Mouse (Mus musculus): Measurements from ENCODE around the gene Mymx. TPM values are rescaled to one million over a fixed set of nuclear protein-coding genes. Genes with fewer than 3 reads are reported as not detected.

The Mymx gene
- total RNA-seq, 2 experiments from 2014 or later: not detected

DNA sequence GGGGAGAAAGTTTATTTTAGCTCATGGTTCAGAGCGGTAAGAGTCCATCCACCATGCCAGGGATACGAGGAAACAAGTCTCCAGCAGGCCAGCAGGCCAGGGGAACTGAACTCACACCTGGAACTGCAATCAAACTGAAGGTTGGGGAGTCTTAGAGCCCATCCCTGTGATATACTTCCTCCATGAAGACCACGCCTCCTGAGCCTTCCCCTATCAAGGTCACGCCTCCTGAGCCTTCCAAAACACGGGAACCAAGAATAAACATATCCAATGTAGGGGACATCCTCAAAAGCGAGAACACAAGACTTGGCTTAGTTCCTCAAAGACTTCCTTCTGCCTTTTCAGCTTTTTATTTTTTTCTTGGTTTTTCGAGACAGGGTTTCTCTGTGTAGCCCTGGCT is 11.0 kb upstream of the Mymx start:
- ATAC-seq (replicated peaks; ENCODE audit: low FRiP score, low TSS enrichment, poor library complexity, severe bottlenecking): no peak

DNA sequence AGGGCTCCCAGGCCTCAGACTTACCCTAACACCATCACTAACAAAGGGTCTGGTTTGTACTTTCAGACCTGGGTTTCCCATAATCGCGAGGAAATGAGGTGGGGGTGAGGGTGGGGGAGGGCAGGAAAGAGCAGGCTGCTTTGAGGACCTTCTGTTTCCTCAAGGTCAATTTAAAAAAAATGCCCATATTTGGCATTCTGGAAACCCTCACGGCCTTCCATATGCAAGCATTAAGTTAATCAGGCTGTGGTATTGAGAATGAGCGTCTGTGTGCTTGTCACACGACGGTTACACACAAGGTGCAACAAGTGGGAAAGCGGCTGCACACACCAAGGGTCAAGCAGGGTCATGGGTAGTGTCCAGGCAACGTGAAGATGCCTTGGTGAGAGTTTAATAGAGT is 10.1 kb upstream of the Mymx start:
- ATAC-seq (replicated peaks; ENCODE audit: low FRiP score, low TSS enrichment, poor library complexity, severe bottlenecking): no peak

DNA sequence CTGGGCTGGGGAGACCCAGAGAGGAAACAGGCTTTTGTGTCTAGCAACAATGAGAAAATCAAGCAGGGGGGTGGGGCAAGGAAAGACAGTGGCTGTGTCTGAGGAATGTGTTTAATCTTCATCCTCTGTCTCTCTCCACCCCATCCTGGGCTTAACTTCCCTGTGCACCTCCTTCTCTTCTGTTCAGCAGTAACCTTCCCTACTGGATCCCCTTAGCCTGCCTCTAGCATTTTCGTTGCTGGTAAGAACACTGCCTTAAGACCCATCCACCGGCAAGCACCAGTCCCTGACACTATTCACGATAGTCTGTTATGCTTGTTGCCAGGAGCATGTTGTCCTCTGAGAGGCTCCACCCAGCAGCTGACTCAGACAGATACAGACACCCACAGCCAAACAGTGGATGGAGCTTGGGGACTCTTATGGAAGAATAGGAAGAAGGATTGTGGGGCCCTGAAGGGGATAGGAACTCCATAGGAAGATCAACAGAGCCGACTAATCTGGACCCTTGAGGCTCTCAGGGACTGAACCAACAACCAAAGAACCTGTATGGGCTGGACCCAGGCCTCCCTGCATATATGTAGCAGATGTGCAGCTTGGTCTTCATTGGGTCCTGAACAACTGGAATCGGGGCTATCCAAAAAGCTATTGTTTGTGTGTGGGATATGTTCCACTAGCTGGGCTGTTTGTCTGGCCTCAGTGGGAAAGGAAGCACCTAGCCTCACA is 8.4 kb upstream of the Mymx start:
- no peak; the same call in 1 of the 2 replicates for ATAC-seq (replicated peaks; ENCODE audit: low FRiP score, low TSS enrichment, poor library complexity, severe bottlenecking)

DNA sequence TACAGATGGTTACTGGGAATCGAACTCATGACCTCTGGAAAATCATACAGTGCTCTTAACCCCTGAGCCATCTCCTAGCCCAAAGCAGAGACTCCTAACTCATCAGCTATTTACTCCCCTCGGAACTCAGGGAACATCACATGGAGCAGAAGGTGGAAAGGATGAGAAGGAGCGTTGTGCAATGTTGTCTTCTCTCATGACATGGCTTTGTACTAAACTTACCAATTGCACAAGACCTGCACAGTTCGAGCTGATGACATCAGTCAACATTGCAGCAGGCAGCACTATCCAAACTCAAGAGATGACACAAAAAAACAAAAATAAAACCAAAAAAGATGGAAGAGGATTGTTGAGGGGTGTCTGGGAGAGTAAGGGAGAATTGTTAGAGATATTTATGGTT is 6.5 kb upstream of the Mymx start:
- no peak for ATAC-seq (replicated peaks; ENCODE audit: low FRiP score, low TSS enrichment, poor library complexity, severe bottlenecking)

DNA sequence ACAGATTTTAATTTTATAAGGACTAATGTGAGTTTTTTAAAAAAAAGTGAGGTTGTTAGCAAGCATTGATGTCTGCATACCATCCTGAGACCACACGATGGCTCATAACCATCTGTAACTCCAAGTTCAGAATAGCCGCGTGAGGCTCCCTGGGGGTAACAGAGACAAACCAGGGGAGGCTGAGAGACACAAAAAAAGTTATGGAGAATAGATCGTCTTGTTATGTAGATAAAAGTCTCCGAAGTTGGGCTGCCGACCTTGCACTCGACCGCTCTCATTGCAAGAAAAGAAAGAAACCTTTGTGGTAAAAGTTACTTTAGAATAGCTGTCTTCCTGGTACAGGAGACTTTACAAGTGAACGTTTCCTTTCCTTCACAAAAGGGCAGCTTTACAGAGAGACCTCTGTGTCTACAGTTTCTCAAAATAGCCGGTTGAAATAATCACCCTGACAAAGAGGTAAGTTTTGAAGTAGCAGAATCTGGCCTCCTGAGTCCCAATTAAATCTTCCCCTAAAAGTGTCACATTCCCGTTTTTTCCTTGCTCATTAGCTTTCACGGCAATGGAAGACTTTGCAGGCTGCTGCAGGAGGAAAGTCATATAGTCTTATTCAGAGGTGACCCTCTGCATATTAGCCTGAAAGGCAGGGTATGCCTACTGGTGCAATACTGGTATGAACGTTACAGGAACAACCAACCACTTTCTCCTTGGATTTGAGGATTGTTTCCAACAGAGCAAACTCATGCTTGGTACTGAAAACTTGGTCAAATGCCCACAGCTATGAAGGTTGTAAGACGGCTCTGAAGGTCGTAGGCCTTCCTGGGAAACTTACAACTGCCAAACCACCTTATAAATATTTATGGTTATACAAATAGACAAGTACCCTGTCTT is 5.3 kb upstream of the Mymx start:
- ATAC-seq (replicated peaks; ENCODE audit: low FRiP score, low TSS enrichment, poor library complexity, severe bottlenecking): no peak

DNA sequence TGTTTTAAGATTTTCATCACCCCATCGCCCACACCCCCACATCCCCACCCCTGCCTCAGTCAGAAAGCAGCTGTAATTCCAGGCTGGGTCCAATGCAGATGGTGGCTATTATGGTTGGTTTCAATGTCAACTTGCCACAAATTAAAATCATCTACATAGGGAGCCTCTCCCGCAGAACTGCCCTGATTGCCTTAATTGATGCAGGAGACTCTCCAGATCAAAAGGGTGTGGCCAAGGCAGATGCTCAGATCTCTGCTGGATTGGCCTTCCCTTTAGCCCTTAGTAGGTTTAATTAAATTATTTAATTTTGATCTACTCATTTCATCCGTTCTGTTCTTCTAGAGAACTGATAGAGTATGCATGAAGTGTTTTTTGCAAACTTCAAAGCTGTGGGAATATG is 1.1 kb upstream of the Mymx start:
- no peak for ATAC-seq (replicated peaks; ENCODE audit: low FRiP score, low TSS enrichment, poor library complexity, severe bottlenecking)

DNA sequence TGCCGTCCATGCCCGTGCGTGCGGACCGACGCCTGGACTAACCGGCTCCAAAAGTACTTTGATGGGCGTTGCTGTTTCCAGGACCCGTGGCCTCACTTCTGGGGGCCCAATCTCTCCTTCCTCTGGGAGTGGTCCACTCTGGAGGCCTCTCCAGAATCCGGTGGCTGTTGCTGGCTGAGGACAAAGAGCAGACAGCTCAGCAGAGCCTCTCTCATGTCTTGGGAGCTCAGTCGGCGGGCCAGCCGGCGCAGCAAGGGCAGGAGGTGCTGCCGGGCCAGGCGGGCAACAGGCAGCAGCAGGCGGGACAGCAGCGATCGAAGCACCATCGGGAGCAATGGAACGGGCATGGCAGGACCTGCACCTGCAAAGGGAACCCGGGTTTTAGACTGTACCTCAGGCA is 577 bp downstream of the Mymx start:
- ATAC-seq (replicated peaks; ENCODE audit: low FRiP score, low TSS enrichment, poor library complexity, severe bottlenecking): no peak

DNA sequence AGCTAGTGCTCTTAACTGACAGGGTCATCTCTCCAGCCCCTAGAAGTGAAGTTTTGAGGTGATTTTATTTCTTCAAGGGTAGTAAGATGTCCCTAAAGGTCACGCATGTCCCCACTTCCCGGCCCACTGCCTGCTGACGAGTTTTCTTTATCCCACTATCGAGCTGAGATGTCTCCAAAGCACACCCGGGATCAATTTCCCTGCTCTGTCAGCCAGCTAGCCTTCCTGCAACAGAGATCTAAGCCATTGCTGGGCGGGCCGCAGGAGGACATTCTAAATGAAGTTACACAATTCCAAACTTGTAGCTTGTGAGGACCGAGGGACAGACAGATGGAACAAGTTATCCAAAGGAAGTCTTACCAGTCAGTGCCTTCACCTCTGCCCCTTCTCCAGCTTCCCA is 1.6 kb downstream of the Mymx start:
- no peak for ATAC-seq (replicated peaks; ENCODE audit: low FRiP score, low TSS enrichment, poor library complexity, severe bottlenecking)

DNA sequence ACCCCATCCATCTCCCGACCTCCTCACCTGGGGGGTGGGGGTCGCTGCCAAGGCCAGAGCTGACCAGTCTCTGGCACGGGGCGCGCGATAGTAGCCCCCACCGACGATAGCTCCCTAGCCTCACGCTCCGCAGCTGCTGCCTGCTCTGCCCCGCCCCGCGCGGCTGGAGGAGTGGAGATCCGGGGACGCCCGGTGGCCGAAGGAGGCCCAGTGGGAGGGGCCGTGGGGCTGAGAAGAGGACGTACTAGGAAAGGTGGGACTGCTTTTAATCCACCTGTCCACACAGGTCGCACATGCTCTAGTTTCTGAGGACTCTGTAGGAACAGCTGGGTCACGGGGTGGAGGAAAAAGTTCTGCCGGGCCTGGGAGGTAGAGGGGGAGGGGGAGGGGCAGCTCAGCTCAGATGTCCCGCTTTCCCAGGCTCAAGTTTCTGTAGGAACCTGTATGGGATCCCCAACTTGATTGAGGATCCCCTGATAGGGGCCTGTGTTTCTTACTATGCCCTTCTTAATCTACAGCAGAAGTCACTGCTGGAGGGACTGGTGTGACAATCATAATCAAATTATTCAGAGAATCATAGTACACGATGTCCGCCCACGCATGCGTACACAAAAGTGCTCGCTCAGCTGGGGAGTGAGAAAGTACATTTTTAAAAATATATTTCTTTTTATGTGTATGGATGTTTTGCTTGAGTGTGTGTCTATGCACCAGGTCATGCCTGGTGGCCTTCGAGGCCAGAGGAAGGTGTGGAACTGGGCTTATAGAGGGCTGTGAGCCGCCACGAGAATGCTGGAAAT is 2.3 kb downstream of the Mymx start, which contains the start of gene Slc29a1:
Gene Slc29a1, minus strand, starts transcription at position 161 of the 797 bp plus-strand sequence.
- ATAC-seq (replicated peaks; ENCODE audit: low FRiP score, low TSS enrichment, poor library complexity, severe bottlenecking): no peak

DNA sequence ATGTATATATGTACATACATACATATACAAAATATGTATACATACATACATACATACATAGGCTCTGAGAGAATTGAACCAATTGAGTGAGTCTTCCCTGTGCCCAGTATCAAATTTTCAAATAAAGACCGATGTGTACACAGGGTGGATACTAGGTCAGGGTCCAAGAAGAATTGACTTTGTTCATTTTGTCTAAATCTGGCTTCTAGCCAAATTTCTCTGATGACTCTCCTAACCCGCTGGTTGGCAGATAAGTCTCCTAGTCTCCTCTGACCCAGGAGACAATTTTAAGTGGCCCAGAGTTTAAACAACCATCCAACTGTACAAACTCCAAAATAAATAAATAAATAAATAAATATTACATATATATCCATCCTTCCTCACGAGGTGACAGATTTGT is 3.0 kb downstream of the Mymx start:
- no peak for ATAC-seq (replicated peaks; ENCODE audit: low FRiP score, low TSS enrichment, poor library complexity, severe bottlenecking)

DNA sequence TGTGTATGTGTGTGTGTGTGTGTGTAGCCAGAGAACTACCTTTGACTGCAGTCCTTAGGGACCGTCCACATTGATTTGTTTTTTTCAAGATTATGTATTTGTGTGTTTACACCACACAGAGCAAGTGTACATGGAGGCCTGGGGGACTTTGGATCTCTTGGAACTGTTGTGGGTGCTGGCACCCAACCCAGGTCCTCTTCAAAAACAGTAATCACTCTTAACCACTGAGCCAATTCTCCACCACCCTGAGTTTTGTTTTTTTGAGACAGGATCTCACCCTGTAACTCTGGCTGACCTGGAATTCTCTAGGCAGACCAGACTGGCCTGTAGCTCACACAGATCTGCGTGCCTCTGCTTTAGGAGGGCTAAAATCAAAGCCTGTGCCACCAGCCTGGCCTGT is 3.5 kb downstream of the Mymx start:
- no peak for ATAC-seq (replicated peaks; ENCODE audit: low FRiP score, low TSS enrichment, poor library complexity, severe bottlenecking)

DNA sequence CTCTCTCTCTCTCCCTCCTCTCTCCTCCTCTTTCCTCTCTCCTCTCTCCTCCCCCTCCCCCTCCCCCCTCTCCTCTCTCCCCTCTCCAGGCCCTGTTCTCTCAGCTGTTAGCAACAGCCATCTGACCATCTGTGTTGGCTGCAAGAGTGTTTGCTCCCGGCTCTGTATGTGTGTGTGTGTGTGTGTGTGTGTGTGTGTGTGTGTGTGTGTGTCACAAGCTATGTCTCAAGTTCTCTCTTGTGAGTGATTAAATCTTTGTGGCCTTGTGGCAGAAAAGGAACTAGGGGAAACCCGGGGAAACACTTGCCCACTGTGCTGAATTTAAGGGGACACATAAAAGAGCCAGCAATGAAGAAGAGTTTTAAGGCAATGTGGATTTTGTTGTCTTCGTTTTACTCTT is 4.1 kb downstream of the Mymx start:
- no peak for ATAC-seq (replicated peaks; ENCODE audit: low FRiP score, low TSS enrichment, poor library complexity, severe bottlenecking)

DNA sequence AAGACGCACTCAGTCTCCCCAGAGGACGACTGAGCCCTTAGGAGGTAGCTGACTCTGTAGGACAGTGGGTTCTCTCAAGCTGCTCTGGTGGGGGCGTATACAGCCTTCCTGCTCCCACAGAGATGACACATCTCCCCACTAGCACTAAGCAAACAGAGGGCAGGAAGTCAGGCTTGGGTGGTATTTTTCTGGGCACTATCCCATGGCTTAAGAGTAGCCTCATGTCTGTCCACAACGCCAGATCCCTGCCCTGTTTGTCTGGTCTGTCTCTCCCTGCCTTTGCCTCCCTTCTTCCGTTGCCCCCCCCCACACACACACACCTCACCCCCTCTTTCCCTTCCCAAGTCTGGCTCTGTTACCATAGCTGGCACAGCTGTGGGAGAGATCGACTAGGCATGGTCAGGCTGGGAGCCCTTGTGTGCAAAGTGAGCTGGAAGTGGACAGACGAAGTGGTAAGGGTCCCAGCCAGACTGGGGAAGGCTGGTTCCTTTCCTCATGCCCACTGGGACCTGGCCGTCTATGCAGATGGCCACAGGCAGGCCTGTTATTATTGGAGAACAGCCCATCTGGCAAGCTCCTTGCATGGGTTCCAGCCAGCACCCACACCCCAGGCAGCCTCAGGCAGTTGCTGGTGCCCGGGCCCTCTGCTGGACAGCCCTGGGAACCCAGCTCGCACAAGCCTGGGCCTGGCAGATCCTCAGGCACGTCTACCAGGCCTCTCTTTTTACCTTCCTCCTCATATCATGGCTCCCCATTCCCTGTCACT is 5.1 kb downstream of the Mymx start:
- ATAC-seq (replicated peaks; ENCODE audit: low FRiP score, low TSS enrichment, poor library complexity, severe bottlenecking): peak; percentile 69

DNA sequence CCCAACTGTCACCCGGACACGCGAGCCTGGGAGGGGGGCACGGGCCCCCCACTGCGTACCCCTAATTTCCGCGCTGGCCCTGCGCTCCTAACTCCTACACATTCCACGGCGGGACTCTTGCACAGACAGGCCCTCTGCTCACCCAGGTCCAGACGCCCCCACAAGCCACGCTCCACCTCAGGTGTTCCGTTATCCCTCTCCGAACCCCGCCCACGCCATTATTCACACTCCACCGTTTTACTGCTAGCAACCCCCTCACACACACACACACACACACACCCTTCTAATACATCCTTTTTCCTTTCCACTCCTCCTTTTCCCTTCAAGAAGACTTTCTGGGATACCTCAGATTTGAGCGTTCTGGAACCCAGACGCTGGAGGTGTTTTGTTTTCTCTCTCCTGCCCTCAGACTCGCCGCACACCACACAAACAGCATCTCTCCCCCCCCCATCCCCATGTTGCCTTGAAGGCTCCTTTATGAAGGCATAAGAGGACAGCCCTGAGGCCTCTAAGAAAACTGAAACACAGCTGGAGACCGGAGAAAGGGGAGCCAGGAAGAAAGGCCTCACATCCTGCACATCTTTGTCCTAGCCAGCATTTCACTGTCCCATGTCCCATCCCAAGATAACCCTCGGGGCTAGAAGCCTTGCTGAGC is 6.0 kb downstream of the Mymx start:
- no peak for ATAC-seq (replicated peaks; ENCODE audit: low FRiP score, low TSS enrichment, poor library complexity, severe bottlenecking)

DNA sequence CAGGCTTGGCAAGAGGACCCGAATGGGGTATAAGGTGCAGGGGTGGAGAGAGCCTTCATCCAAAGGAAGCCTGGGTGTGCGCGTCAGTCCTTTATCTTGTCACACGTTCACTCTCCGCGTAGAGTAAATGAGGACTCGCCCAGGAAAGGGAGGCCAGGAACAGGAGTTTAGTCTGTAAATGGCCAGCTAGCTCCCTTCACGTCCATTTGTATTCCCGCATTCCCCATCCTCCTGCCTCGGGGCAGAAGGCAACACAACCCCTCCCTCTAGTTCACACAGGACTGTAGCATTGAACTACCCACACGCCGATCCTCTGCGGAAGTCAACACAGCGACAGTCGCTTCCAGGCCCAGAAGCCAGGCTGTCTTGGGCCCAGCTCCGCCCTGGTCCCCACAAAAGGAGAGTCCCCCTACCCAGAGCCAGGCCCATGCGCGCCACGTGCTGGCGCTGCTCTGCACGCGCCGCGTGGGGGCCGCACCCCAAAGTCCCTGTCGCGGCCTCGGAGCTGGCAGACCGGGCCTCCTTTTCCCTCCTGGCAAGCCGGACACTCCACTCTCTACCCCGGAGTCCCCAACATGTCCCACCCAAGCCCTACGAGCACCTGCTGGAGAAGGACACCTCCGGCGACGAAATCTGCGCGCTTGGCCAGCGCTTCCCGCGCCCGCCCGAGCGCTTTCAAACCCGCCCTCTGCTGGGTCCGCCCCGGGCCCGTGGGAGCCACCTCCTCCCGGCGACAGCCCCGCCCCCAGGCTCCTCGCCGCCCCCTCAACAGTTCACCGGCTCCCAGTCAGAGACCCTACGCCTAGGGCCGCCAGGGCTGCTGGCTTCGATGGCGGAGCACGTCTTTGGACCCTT is 6.8 kb downstream of the Mymx start:
- peak; percentile 27 for ATAC-seq (replicated peaks; ENCODE audit: low FRiP score, low TSS enrichment, poor library complexity, severe bottlenecking)

DNA sequence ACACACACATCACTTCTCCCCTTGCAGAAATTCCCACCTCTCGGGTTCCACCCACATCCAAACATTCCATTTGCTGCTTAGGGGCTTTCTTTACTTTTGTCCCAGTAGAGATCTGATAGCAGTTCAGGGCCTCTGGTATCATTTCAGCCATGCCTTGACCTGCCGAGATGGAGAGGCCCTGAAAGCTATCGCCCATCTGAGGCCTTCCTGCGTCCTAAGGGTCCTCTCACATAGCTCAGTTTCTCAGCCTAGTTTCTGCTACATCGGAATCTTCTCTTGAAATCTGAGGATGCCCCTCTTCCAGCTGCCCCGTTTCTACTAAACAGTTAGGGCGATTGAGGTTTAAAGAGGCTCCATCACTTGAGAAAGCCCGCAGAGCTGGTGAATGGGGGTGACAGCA is 7.7 kb downstream of the Mymx start:
- ATAC-seq (replicated peaks; ENCODE audit: low FRiP score, low TSS enrichment, poor library complexity, severe bottlenecking): no peak

DNA sequence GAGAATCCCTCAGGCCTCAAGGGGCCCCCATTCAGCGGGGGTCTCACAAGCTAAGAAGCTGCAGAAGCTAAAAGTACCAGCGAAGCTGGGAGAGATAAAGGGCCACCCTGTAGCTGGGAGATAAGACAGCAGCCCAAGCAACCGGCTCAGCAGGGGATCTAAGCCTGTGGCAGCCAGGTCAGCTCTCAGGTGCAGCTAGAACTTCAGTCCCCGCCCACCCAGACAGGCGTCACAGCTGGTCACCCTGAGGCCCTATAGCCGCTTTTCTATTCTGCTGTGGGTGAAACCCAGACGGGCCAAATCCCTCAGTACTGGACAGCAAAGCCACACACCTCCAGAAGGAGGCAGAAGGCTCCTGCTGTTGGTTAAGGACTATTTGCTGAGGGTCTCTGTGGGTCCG is 8.4 kb downstream of the Mymx start:
- peak; percentile 60 for ATAC-seq (replicated peaks; ENCODE audit: low FRiP score, low TSS enrichment, poor library complexity, severe bottlenecking)

All from megakaryocyte-erythroid progenitor cell, adult 5-6 weeks (primary cell).